ENCODE assay signal across 16 mouse cellular contexts in the genomic region with DNA sequence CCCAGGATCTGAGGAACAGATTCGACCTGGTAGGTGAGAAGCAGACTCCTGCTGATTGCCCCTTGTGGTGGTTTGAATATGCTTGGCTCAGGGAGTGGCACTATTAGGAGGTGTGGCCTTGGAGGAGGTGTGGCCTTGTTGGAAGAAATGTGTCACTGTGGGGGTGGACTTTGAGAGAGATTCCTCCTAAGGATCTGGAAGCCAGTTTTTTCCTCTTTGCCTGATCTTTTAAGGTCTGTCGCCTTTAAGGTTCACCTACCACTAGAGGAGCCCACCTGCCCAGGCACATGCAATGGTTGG. TPM values are rescaled to one million over a fixed set of nuclear protein-coding genes. Genes with fewer than 3 reads are reported as not detected.
DNase-seq lines count a peak whose midpoint lies in the region; ATAC-seq and TF ChIP-seq lines count a peak whose summit lies in the region.
"Had no signal": no experiment of that assay in that cellular context is flagged by ENCODE, and none has a peak within 500 bp of the region (broad histone marks: within the 10 kb centered on the region; RNA-seq: fewer than 3 reads in every experiment).

No protein-coding gene starts in this region.

- H3K27me3 ChIP-seq in forebrain, postnatal 0 days (ENCODE audit: insufficient read depth, low read length): 0 out of 2 replicates have a peak, but pooled peaks cover 3% of the 10 kb centered on the region
- 0 out of 2 replicates have a peak, but pooled peaks cover 3% of the 10 kb centered on the region for H3K27me3 ChIP-seq in forebrain, embryonic 15.5 days
- H3K27me3 ChIP-seq in liver, embryonic 11.5 days (replicated peaks; ENCODE audit: control insufficient read depth, insufficient read depth, low read length): peaks cover 11% of the 10 kb centered on the region
- H3K27me3 ChIP-seq in forebrain, embryonic 12.5 days: peaks cover 12% of the 10 kb centered on the region

- DNase-seq in forebrain, postnatal 0 days: no peak
- DNase-seq in layer of hippocampus, adult 2 months (ENCODE audit: low spot score in 2 of 2): no peak
- no peak for DNase-seq in layer of hippocampus, adult 18-20 months (ENCODE audit: low spot score in 2 of 2)
- peak; percentile 42 for DNase-seq in NIH3T3 (ENCODE audit: low read depth)
- DNase-seq in lung, postnatal 10 days: peak; percentile 82
- no peak for DNase-seq in liver, embryonic 11.5 days (ENCODE audit: low spot score)
- DNase-seq: cerebellum, adult 8-10 months; embryo, embryonic 11 days; liver, embryonic 13.5 days had no signal

- H3K9ac ChIP-seq in forebrain, postnatal 0 days: no peak overlapping the region
- no peak overlapping the region for H3K9ac ChIP-seq in forebrain, embryonic 15.5 days (replicated peaks)
- no peak overlapping the region for H3K9ac ChIP-seq in liver, embryonic 11.5 days (ENCODE audit: low read depth, low read length)
- H3K9ac ChIP-seq in forebrain, embryonic 12.5 days: no peak overlapping the region
- H3K9ac ChIP-seq: liver, embryonic 13.5 days; midbrain, embryonic 13.5 days; neural tube, embryonic 12.5 days had no signal

- no peaks in the 10 kb centered on the region for H3K36me3 ChIP-seq in forebrain, postnatal 0 days (ENCODE audit: insufficient read depth)
- no peaks in the 10 kb centered on the region for H3K36me3 ChIP-seq in forebrain, embryonic 15.5 days
- no peaks in the 10 kb centered on the region for H3K36me3 ChIP-seq in liver, embryonic 11.5 days (ENCODE audit: control insufficient read depth, insufficient read depth, low read length)
- no peaks in the 10 kb centered on the region for H3K36me3 ChIP-seq in forebrain, embryonic 12.5 days (replicated peaks)
- H3K36me3 ChIP-seq: liver, embryonic 13.5 days; midbrain, embryonic 13.5 days; neural tube, embryonic 12.5 days had no signal

- H3K27ac ChIP-seq in forebrain, postnatal 0 days (ENCODE audit: low read depth, low read length): no peak overlapping the region
- H3K27ac ChIP-seq in forebrain, embryonic 15.5 days (replicated peaks): no peak overlapping the region
- H3K27ac ChIP-seq in layer of hippocampus, adult 2 months: peak overlapping the region; percentile 23; the same call in 1 of the 2 replicates
- H3K27ac ChIP-seq in liver, embryonic 11.5 days (ENCODE audit: low read depth, low read length): no peak overlapping the region
- no peak overlapping the region for H3K27ac ChIP-seq in forebrain, embryonic 12.5 days
- H3K27ac ChIP-seq: liver, embryonic 13.5 days; midbrain, embryonic 13.5 days; neural tube, embryonic 12.5 days had no signal

- H3K4me2 ChIP-seq in forebrain, postnatal 0 days (ENCODE audit: low read depth): no peak overlapping the region
- H3K4me2 ChIP-seq in forebrain, embryonic 15.5 days (replicated peaks): no peak overlapping the region
- no peak overlapping the region for H3K4me2 ChIP-seq in liver, embryonic 11.5 days
- no peak overlapping the region for H3K4me2 ChIP-seq in forebrain, embryonic 12.5 days
- H3K4me2 ChIP-seq: liver, embryonic 13.5 days; midbrain, embryonic 13.5 days; neural tube, embryonic 12.5 days had no signal

- H3K9me3 ChIP-seq in forebrain, postnatal 0 days (ENCODE audit: low read length): no peaks in the 10 kb centered on the region
- H3K9me3 ChIP-seq in forebrain, embryonic 15.5 days: no peaks in the 10 kb centered on the region
- no peaks in the 10 kb centered on the region for H3K9me3 ChIP-seq in liver, embryonic 11.5 days (ENCODE audit: control insufficient read depth, low read length)
- H3K9me3 ChIP-seq in forebrain, embryonic 12.5 days: no peaks in the 10 kb centered on the region
- H3K9me3 ChIP-seq: liver, embryonic 13.5 days; neural tube, embryonic 12.5 days had no signal

- WGBS in forebrain, postnatal 0 days: 32% methylated on average over 2 of the region's 2 CpGs
- WGBS in forebrain, embryonic 15.5 days: 24% methylated on average over 2 of the region's 2 CpGs
- 34% methylated on average over 2 of the region's 2 CpGs for WGBS in liver, embryonic 11.5 days
- WGBS in forebrain, embryonic 12.5 days: 23% methylated on average over 2 of the region's 2 CpGs

- H3K4me3 ChIP-seq in forebrain, postnatal 0 days (ENCODE audit: low read depth, low read length): no peak overlapping the region
- no peak overlapping the region for H3K4me3 ChIP-seq in forebrain, embryonic 15.5 days
- no peak overlapping the region for H3K4me3 ChIP-seq in layer of hippocampus, adult 2 months
- H3K4me3 ChIP-seq in liver, embryonic 11.5 days (ENCODE audit: low read depth, low read length): no peak overlapping the region
- H3K4me3 ChIP-seq in forebrain, embryonic 12.5 days (replicated peaks): no peak overlapping the region
- H3K4me3 ChIP-seq: liver, embryonic 13.5 days; midbrain, embryonic 13.5 days; neural tube, embryonic 12.5 days had no signal

- TF ChIP-seq CTCF in forebrain, postnatal 0 days (IDR thresholded peaks at IDR 0.05; ENCODE audit: low read depth): 0 out of 2 replicates have a peak, but pooled peaks have one; percentile 3
- peak; percentile 30 for TF ChIP-seq CTCF in layer of hippocampus, adult 2 months (conservative IDR thresholded peaks at IDR 0.05)

- no peaks in the 10 kb centered on the region for H3K4me1 ChIP-seq in forebrain, postnatal 0 days (ENCODE audit: insufficient read depth)
- no peaks in the 10 kb centered on the region for H3K4me1 ChIP-seq in forebrain, embryonic 15.5 days
- H3K4me1 ChIP-seq in liver, embryonic 11.5 days (replicated peaks; ENCODE audit: control insufficient read depth, insufficient read depth, low read length): no peaks in the 10 kb centered on the region; the same call in 1 of the 2 replicates
- no peaks in the 10 kb centered on the region for H3K4me1 ChIP-seq in forebrain, embryonic 12.5 days
- H3K4me1 ChIP-seq: liver, embryonic 13.5 days; midbrain, embryonic 13.5 days; neural tube, embryonic 12.5 days had no signal

- ATAC-seq in forebrain, postnatal 0 days: no peak
- no peak for ATAC-seq in forebrain, embryonic 15.5 days (replicated peaks)
- no peak for ATAC-seq in liver, embryonic 11.5 days (replicated peaks; ENCODE audit: low FRiP score)
- no peak for ATAC-seq in forebrain, embryonic 12.5 days (ENCODE audit: low FRiP score)
- ATAC-seq: midbrain, embryonic 13.5 days had no signal

RNA-seq across cellular contexts. Expression of gene Acvrl1, which starts 6.1 kb away (rescaled TPM):
- total RNA-seq in forebrain, postnatal 0 days (2014; rRNA removed): 8.7 and 10.7 TPM in 2 replicates
- 5.8 and 6.0 TPM in 2 replicates for polyA plus RNA-seq in forebrain, postnatal 0 days (2015; fragmentation: Nextera tagmentation; extraction: Ambion mirVana)
- 6.5 and 6.7 TPM in 2 replicates for polyA plus RNA-seq in forebrain, embryonic 15.5 days (2015; fragmentation: Nextera tagmentation; extraction: Ambion mirVana)
- total RNA-seq in layer of hippocampus, adult 2 months (2021): 10 to 100 TPM; 11.2 to 11.4 TPM
- total RNA-seq in layer of hippocampus, adult 18-20 months (2021): 1 to 10 TPM; 9.7 to 9.9 TPM
- 2.5 TPM in 2 replicates for polyA plus RNA-seq in liver, embryonic 11.5 days (2014; fragmentation: Nextera tagmentation; extraction: Ambion mirVana)
- 6.4 and 6.5 TPM in 2 replicates for polyA plus RNA-seq in forebrain, embryonic 12.5 days (2016; fragmentation: Nextera tagmentation; extraction: Ambion mirVana)

RNA-seq across cellular contexts. Expression of gene Ankrd33, which starts 6.7 kb away (rescaled TPM):
- total RNA-seq in forebrain, postnatal 0 days (2014; rRNA removed): not detected in 2 replicates
- polyA plus RNA-seq in forebrain, postnatal 0 days (2015; fragmentation: Nextera tagmentation; extraction: Ambion mirVana): not detected in 2 replicates
- not detected in 2 replicates for polyA plus RNA-seq in forebrain, embryonic 15.5 days (2015; fragmentation: Nextera tagmentation; extraction: Ambion mirVana)
- not detected for total RNA-seq in layer of hippocampus, adult 2 months (2021)
- not detected for total RNA-seq in layer of hippocampus, adult 18-20 months (2021)
- polyA plus RNA-seq in liver, embryonic 11.5 days (2014; fragmentation: Nextera tagmentation; extraction: Ambion mirVana): not detected in 2 replicates
- not detected in 2 replicates for polyA plus RNA-seq in forebrain, embryonic 12.5 days (2016; fragmentation: Nextera tagmentation; extraction: Ambion mirVana)
- total RNA-seq: left cerebral cortex, postnatal 10 days had no signal
- polyA plus RNA-seq: C2C12; heart, embryonic 14.5 days; liver, embryonic 13.5 days; midbrain, embryonic 13.5 days; neural tube, embryonic 12.5 days had no signal

RNA-seq across cellular contexts. Expression of gene Fignl2, which starts 43.9 kb away (rescaled TPM):
- 0.85 and 1.3 TPM in 2 replicates for total RNA-seq in forebrain, postnatal 0 days (2014; rRNA removed)
- polyA plus RNA-seq in forebrain, postnatal 0 days (2015; fragmentation: Nextera tagmentation; extraction: Ambion mirVana): 0.06 TPM in 1 of 2 replicates, not detected in the other
- not detected in 2 replicates for polyA plus RNA-seq in forebrain, embryonic 15.5 days (2015; fragmentation: Nextera tagmentation; extraction: Ambion mirVana)
- total RNA-seq in layer of hippocampus, adult 2 months (2021): 1 to 10 TPM; 1.1 to 1.7 TPM
- 1 to 10 TPM; 1.3 to 1.6 TPM for total RNA-seq in layer of hippocampus, adult 18-20 months (2021)
- polyA plus RNA-seq in liver, embryonic 11.5 days (2014; fragmentation: Nextera tagmentation; extraction: Ambion mirVana): 0.27 and 0.40 TPM in 2 replicates
- 0.21 and 0.22 TPM in 2 replicates for polyA plus RNA-seq in forebrain, embryonic 12.5 days (2016; fragmentation: Nextera tagmentation; extraction: Ambion mirVana)

RNA-seq across cellular contexts. Expression of gene Acvr1b, which starts 51.6 kb away (rescaled TPM):
- 74.2 and 80.4 TPM in 2 replicates for total RNA-seq in forebrain, postnatal 0 days (2014; rRNA removed)
- polyA plus RNA-seq in forebrain, postnatal 0 days (2015; fragmentation: Nextera tagmentation; extraction: Ambion mirVana): 13.2 and 17.4 TPM in 2 replicates
- polyA plus RNA-seq in forebrain, embryonic 15.5 days (2015; fragmentation: Nextera tagmentation; extraction: Ambion mirVana): 22.6 and 22.8 TPM in 2 replicates
- 10 to 100 TPM; 85.1 to 87.8 TPM for total RNA-seq in layer of hippocampus, adult 2 months (2021)
- 10 to 100 TPM; 88.8 to 90.3 TPM for total RNA-seq in layer of hippocampus, adult 18-20 months (2021)
- 4.2 and 4.4 TPM in 2 replicates for polyA plus RNA-seq in liver, embryonic 11.5 days (2014; fragmentation: Nextera tagmentation; extraction: Ambion mirVana)
- 14.5 and 18.4 TPM in 2 replicates for polyA plus RNA-seq in forebrain, embryonic 12.5 days (2016; fragmentation: Nextera tagmentation; extraction: Ambion mirVana)

Comparison
In these comparisons a context has a peak if more than half of its experiments do, and no peak if none do; other contexts are left out.
1. DNase-seq: peak in NIH3T3 (single experiment) and lung, postnatal 10 days (single experiment); none in forebrain, postnatal 0 days (single experiment), layer of hippocampus, adult 2 months (0 of 2), layer of hippocampus, adult 18-20 months (0 of 2) and liver, embryonic 11.5 days (single experiment).